Mouse (Mus musculus): ENCODE measurements around the gene Vmn2r1. TPM values are rescaled to one million over a fixed set of nuclear protein-coding genes. Genes with fewer than 3 reads are reported as not detected.

Vmn2r1 gene
- not detected for total RNA-seq (2023)

GRCm38 (mm10) chr3:64081247-64081646, at the start of gene Vmn2r1:
TSS of gene Vmn2r1 (plus strand) at chr3:64081547.

DNA sequence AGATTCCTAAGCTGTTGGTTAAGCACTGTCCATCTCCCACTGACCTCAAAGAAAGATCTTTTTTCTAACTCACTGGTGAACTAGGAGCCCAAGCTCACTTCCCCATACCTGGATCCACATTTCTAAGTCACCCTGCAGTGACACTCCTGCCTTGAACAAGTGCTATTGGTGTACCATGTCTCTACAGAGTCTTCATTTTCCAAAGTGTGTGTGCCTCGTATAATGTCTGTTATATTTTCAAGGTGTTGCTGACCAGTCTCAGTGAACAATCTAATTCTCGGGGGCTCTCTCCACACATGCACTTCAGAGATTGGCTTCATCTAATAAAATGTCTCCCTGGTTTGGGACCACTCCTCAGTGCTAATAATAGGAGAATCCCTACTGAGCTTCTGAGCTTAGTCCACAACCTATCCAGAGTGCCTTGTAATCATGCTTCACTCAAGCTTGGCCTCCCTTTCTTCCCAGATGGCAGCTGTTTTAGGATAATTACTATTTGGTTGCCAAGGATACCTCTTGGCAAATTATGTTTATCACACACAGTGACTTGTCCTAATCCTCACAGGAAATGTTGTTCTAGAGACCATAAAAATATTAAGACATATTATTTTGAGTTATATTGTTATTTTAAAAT, 60.6 kb downstream of the Vmn2r1 start, which contains the start of gene Vmn2r2:
Gene Vmn2r2, minus strand, starts transcription at position 51 of the 631 bp plus-strand sequence.

Other genes with a start within 250 kb of the Vmn2r1 start
- 4.6 TPM for gene Plch1, start 182.1 kb upstream of the Vmn2r1 start, total RNA-seq (2023)
- 5.5 TPM for gene E130311K13Rik, start 152.1 kb upstream of the Vmn2r1 start, total RNA-seq (2023)
- 10.9 TPM for gene Slc33a1, start 116.8 kb upstream of the Vmn2r1 start, total RNA-seq (2023)
- gene Gmps, start 105.4 kb upstream of the Vmn2r1 start, total RNA-seq (2023) = 17.1 TPM
- not detected for gene Vmn2r2, start 60.4 kb downstream of the Vmn2r1 start, total RNA-seq (2023)
- gene Vmn2r3, start 208.2 kb downstream of the Vmn2r1 start, total RNA-seq (2023) = not detected